Mouse (Mus musculus): ENCODE results near the gene Matk. TPM values are rescaled to one million over a fixed set of nuclear protein-coding genes. Genes with fewer than 3 reads are reported as not detected.

Gene Matk
- polyA plus RNA-seq, 1 experiment from 2014 or later, result 2.0 TPM

DNA sequence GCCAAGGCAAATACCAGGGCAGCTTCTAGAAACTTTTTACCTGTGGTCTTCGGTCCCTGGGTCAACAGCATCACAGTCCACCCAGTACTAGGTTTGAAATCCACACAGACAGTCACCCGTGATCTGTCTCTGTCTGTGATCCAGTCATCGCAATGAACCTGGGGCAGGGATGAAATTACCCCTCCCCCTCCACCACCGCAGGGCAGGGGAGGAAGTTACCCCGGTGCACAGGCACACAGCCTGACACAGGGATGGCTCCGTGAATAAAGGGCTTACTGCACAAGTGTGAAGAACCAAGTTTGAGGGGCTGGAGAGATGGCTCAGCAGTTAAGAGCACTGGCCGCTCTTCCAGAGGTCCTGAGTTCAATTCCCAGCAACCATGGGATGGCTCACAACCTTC is 51.0 kb downstream of the Matk start:
- Histone ChIP-seq H3K36me3 (ENCODE audit: control insufficient read depth, insufficient read depth, low read length) (peaks cover 22% of the 10 kb centered on the region), H3K4me1 (ENCODE audit: control insufficient read depth, insufficient read depth, low read length) (peaks cover 56% of the 10 kb centered on the region), H3K4me3 (ENCODE audit: low read length) (no peak overlapping the region), H3K27ac (ENCODE audit: low read length) (no peak overlapping the region; the same call in 1 of the 2 replicates), H3K9ac (ENCODE audit: low read depth, low read length) (peak overlapping the region; percentile 53; the same call in 1 of the 2 replicates), H3K9me3 (ENCODE audit: control insufficient read depth, low read length) (no peaks in the 10 kb centered on the region), H3K27me3 (replicated peaks; ENCODE audit: control insufficient read depth, insufficient read depth, low read length) (no peaks in the 10 kb centered on the region), H3K4me2 (ENCODE audit: low read depth, low read length) (no peak overlapping the region)
- no peak for ATAC-seq
- 75% methylated on average over 7 of the region's 7 CpGs for WGBS

DNA sequence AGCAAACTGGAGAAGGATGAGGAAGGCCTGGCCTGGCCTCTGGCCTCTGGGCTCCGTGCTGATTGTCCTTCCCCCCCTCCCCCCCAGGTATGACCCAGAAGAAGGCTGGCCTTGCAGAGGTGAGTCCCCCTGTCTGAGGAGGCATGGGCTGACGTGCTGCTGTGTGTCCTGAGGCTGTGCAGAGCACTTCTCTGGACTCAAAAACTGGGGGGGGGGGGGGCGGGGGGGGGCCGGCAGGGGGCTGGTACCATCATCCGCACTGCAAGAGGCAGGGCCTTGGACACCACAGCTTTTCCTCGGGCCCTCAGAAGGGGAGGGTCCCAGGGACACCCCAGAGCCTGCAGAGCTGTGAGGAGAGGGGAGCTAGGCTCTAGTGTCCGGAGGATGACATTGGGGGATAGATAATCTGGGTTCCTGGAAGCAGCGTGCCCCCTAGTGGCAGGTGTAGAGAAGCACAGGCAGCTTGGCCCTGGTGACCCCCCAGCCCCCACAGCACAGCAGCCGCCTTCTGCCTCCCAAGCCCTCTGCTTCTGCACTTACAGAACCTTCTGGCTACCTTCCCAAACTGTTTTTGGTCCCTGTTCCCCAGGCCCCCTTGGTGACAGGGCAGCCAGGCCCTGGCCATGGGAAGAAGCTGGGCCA is 52.0 kb downstream of the Matk start:
- Histone ChIP-seq H3K27me3 (replicated peaks; ENCODE audit: control insufficient read depth, insufficient read depth, low read length) (no peaks in the 10 kb centered on the region), H3K27ac (ENCODE audit: low read length) (no peak overlapping the region), H3K36me3 (ENCODE audit: control insufficient read depth, insufficient read depth, low read length) (peaks cover 23% of the 10 kb centered on the region), H3K4me1 (ENCODE audit: control insufficient read depth, insufficient read depth, low read length) (peaks cover 47% of the 10 kb centered on the region), H3K9me3 (ENCODE audit: control insufficient read depth, low read length) (no peaks in the 10 kb centered on the region), H3K4me3 (ENCODE audit: low read length) (no peak overlapping the region), H3K9ac (ENCODE audit: low read depth, low read length) (no peak overlapping the region), H3K4me2 (ENCODE audit: low read depth, low read length) (no peak overlapping the region)
- 21% methylated on average over 9 of the region's 9 CpGs for WGBS
- ATAC-seq, result peak; percentile 21; the same call in 1 of the 2 replicates

DNA sequence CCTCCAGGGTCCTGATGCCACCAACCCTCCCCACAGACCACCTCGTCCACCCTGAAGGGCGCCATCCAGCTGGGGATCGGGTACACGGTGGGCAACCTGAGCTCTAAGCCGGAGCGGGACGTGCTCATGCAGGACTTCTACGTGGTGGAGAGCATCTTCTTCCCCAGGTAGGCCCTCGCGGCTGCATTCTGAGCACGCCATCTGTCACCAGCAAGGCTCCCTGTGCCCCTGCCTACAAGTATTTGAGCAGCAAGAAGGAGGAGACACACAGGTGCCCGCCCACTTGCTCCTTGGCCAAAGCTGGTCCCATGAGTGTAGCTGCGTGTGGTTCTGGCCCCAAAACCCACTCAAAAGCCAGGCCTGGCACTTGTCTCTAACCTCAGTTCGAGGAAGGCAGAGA is 52.9 kb downstream of the Matk start:
- H3K27me3 ChIP-seq (replicated peaks; ENCODE audit: control insufficient read depth, insufficient read depth, low read length), result no peaks in the 10 kb centered on the region
- no peak overlapping the region for H3K9ac ChIP-seq (ENCODE audit: low read depth, low read length)
- H3K4me1 ChIP-seq (ENCODE audit: control insufficient read depth, insufficient read depth, low read length), result peaks cover 37% of the 10 kb centered on the region
- H3K36me3 ChIP-seq (ENCODE audit: control insufficient read depth, insufficient read depth, low read length), result peaks cover 23% of the 10 kb centered on the region
- H3K27ac ChIP-seq (ENCODE audit: low read length), result no peak overlapping the region
- H3K4me2 ChIP-seq (ENCODE audit: low read depth, low read length), result no peak overlapping the region
- H3K9me3 ChIP-seq (ENCODE audit: control insufficient read depth, low read length), result no peaks in the 10 kb centered on the region
- 94% methylated on average over 14 of the region's 14 CpGs for WGBS
- H3K4me3 ChIP-seq (ENCODE audit: low read length), result no peak overlapping the region
- no peak for ATAC-seq

DNA sequence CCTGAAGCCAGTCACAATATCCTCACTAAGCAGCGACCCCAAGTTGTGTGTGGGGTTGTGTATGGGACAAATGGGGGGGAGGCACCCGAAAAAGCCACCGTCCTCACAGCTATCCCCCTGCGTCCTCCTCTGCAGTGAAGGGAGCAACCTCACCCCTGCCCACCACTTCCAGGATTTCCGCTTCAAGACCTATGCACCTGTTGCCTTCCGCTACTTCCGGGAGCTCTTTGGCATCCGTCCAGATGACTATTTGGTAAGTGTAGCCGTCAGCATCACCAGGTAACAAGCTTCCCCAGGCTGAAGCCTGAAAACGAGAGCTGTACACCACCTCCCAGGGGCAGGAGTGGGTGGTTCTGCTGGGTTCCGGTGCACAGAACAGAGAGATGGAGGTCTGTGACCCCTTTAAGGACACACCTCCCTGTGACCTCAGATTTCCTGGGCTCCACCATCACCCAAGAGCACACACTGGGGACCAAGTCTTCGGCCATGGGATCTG is 53.5 kb downstream of the Matk start:
- Histone ChIP-seq H3K4me3 (ENCODE audit: low read length) (no peak overlapping the region), H3K27me3 (replicated peaks; ENCODE audit: control insufficient read depth, insufficient read depth, low read length) (no peaks in the 10 kb centered on the region), H3K36me3 (ENCODE audit: control insufficient read depth, insufficient read depth, low read length) (peaks cover 27% of the 10 kb centered on the region), H3K4me2 (ENCODE audit: low read depth, low read length) (no peak overlapping the region), H3K4me1 (ENCODE audit: control insufficient read depth, insufficient read depth, low read length) (peaks cover 33% of the 10 kb centered on the region), H3K9me3 (ENCODE audit: control insufficient read depth, low read length) (no peaks in the 10 kb centered on the region), H3K9ac (ENCODE audit: low read depth, low read length) (no peak overlapping the region), H3K27ac (ENCODE audit: low read length) (no peak overlapping the region)
- WGBS, result 91% methylated on average over 12 of the region's 12 CpGs
- no peak for ATAC-seq

DNA sequence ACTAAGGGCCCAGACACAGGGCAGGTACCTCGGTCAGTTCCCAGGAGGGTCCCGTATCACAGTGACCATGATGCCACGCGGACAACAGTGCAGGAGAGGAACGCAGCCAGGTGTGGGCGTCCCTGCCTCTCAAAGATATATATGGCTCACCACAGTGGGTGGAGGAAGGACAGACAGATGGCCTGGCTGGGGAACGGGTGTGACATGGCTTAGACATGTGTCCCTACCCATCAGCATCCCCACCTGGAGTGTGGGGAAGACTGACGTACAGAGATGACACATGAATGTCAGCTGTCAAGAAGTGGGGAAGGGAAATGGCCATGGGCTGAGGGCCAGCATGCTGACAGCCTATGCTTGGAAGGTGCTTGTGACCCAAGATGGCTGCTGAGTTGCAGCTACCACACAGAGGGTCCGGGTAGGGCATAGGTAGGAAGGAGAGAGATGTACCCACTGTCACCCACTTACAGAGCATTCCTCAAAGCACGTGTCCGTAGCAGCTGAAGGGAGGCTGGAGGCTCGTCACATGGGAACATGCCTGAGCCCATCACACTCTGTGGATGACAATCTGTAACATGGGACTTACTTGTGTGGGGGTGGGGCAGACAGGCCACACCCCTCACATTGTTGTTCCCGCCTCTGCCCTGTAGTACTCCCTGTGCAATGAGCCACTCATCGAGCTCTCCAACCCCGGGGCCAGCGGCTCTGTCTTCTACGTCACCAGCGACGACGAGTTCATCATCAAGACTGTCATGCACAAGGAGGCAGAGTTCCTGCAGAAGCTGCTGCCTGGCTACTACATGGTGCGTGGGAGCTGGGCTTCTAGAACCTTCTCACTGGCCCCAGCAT is 54.3 kb downstream of the Matk start:
- WGBS, result 92% methylated on average over 21 of the region's 21 CpGs
- H3K27me3 ChIP-seq (replicated peaks; ENCODE audit: control insufficient read depth, insufficient read depth, low read length), result no peaks in the 10 kb centered on the region
- H3K27ac ChIP-seq (ENCODE audit: low read length), result no peak overlapping the region
- no peak for ATAC-seq
- H3K36me3 ChIP-seq (ENCODE audit: control insufficient read depth, insufficient read depth, low read length), result peaks cover 30% of the 10 kb centered on the region
- H3K4me3 ChIP-seq (ENCODE audit: low read length), result no peak overlapping the region
- peaks cover 28% of the 10 kb centered on the region for H3K4me1 ChIP-seq (ENCODE audit: control insufficient read depth, insufficient read depth, low read length)
- no peak overlapping the region for H3K4me2 ChIP-seq (ENCODE audit: low read depth, low read length)
- no peaks in the 10 kb centered on the region for H3K9me3 ChIP-seq (ENCODE audit: control insufficient read depth, low read length)
- H3K9ac ChIP-seq (ENCODE audit: low read depth, low read length), result no peak overlapping the region

DNA sequence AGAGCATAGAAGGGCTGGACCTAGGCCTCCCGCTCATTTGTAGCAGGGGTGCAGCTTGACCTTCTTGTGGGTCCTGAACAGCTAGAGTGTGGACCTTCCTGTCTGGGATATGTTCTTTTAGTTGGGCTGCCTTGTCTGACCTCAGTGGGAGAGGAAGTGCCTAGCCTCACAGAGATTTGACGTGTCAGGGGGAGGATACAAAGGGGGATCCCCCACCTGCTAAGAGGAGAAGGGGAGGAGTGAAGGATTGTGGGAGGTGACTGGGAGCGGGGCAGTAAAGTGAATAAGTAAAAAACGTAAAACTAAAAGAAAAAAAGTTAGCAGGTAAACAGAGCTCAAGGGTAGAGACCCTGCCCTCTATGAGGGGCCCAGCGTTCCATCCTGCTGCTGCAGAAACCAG is 56.8 kb downstream of the Matk start:
- H3K36me3 ChIP-seq (ENCODE audit: control insufficient read depth, insufficient read depth, low read length), result peaks cover 39% of the 10 kb centered on the region
- H3K9me3 ChIP-seq (ENCODE audit: control insufficient read depth, low read length), result no peaks in the 10 kb centered on the region
- H3K9ac ChIP-seq (ENCODE audit: low read depth, low read length), result no peak overlapping the region
- no peak overlapping the region for H3K4me3 ChIP-seq (ENCODE audit: low read length)
- H3K27ac ChIP-seq (ENCODE audit: low read length), result no peak overlapping the region
- no peak overlapping the region for H3K4me2 ChIP-seq (ENCODE audit: low read depth, low read length)
- no peaks in the 10 kb centered on the region for H3K27me3 ChIP-seq (replicated peaks; ENCODE audit: control insufficient read depth, insufficient read depth, low read length)
- H3K4me1 ChIP-seq (ENCODE audit: control insufficient read depth, insufficient read depth, low read length), result peaks cover 5% of the 10 kb centered on the region; the same call in 1 of the 2 replicates
- WGBS, result 91% methylated on average over 5 of the region's 5 CpGs
- ATAC-seq, result no peak

Small RNAs within 50 kb of the gene (microRNA-seq; reads per million reads assigned to microRNA genes)
- 10.2 reads per million, percentile 22 among the genes with 10 or more reads in this experiment for gene Mir3057

Other genes starting within 250 kb of the Matk start
- gene Gng7, start 238.0 kb upstream of the Matk start, polyA plus RNA-seq (2015; fragmentation: Nextera tagmentation; extraction: Ambion mirVana), result 3.6 and 4.0 TPM in 2 replicates
- gene Diras1, start 227.3 kb upstream of the Matk start, polyA plus RNA-seq (2015; fragmentation: Nextera tagmentation; extraction: Ambion mirVana), result 0.61 and 0.92 TPM in 2 replicates
- gene Slc39a3, start 215.5 kb upstream of the Matk start, polyA plus RNA-seq (2015; fragmentation: Nextera tagmentation; extraction: Ambion mirVana), result 18.1 and 18.9 TPM in 2 replicates
- gene Sgta, start 192.8 kb upstream of the Matk start, polyA plus RNA-seq (2015; fragmentation: Nextera tagmentation; extraction: Ambion mirVana), result 204 TPM in 2 replicates
- 48.7 and 53.8 TPM in 2 replicates for gene Thop1, start 182.9 kb upstream of the Matk start, polyA plus RNA-seq (2015; fragmentation: Nextera tagmentation; extraction: Ambion mirVana)
- gene Creb3l3, start 154.1 kb upstream of the Matk start, polyA plus RNA-seq (2015; fragmentation: Nextera tagmentation; extraction: Ambion mirVana), result 123 and 180 TPM in 2 replicates
- gene Map2k2, start 147.0 kb upstream of the Matk start, polyA plus RNA-seq (2015; fragmentation: Nextera tagmentation; extraction: Ambion mirVana), result 214 and 225 TPM in 2 replicates
- 46.2 and 47.4 TPM in 2 replicates for gene Zbtb7a, start 117.7 kb upstream of the Matk start, polyA plus RNA-seq (2015; fragmentation: Nextera tagmentation; extraction: Ambion mirVana)
- 52.5 and 54.4 TPM in 2 replicates for gene Pias4, start 85.0 kb upstream of the Matk start, polyA plus RNA-seq (2015; fragmentation: Nextera tagmentation; extraction: Ambion mirVana)
- 526 and 531 TPM in 2 replicates for gene Eef2, start 76.3 kb upstream of the Matk start, polyA plus RNA-seq (2015; fragmentation: Nextera tagmentation; extraction: Ambion mirVana)
- 15.4 and 47.6 TPM in 2 replicates for gene Dapk3, start 69.9 kb upstream of the Matk start, polyA plus RNA-seq (2015; fragmentation: Nextera tagmentation; extraction: Ambion mirVana)
- gene 4930442H23Rik, start 69.1 kb upstream of the Matk start, polyA plus RNA-seq (2015; fragmentation: Nextera tagmentation; extraction: Ambion mirVana), result not detected in 2 replicates
- gene Nmrk2, start 50.9 kb upstream of the Matk start, polyA plus RNA-seq (2015; fragmentation: Nextera tagmentation; extraction: Ambion mirVana), result 0.17 TPM in 1 of 2 replicates, not detected in the other
- 1.4 and 1.5 TPM in 2 replicates for gene Atcay, start 22.1 kb upstream of the Matk start, polyA plus RNA-seq (2015; fragmentation: Nextera tagmentation; extraction: Ambion mirVana)
- gene Zfr2, start 19.8 kb upstream of the Matk start, polyA plus RNA-seq (2015; fragmentation: Nextera tagmentation; extraction: Ambion mirVana), result 7.1 and 8.0 TPM in 2 replicates
- gene Mrpl54, start 14.0 kb downstream of the Matk start, polyA plus RNA-seq (2015; fragmentation: Nextera tagmentation; extraction: Ambion mirVana), result 240 and 249 TPM in 2 replicates
- 72.2 and 83.1 TPM in 2 replicates for gene Apba3, start 14.0 kb downstream of the Matk start, polyA plus RNA-seq (2015; fragmentation: Nextera tagmentation; extraction: Ambion mirVana)
- 53.2 and 56.6 TPM in 2 replicates for gene Tjp3, start 38.6 kb downstream of the Matk start, polyA plus RNA-seq (2015; fragmentation: Nextera tagmentation; extraction: Ambion mirVana)
- 35.4 and 40.5 TPM in 2 replicates for gene Pip5k1c, start 40.0 kb downstream of the Matk start, polyA plus RNA-seq (2015; fragmentation: Nextera tagmentation; extraction: Ambion mirVana)
- 28.7 and 29.0 TPM in 2 replicates for gene Cactin, start 68.2 kb downstream of the Matk start, polyA plus RNA-seq (2015; fragmentation: Nextera tagmentation; extraction: Ambion mirVana)
- 21.2 and 21.3 TPM in 2 replicates for gene Tbxa2r, start 75.8 kb downstream of the Matk start, polyA plus RNA-seq (2015; fragmentation: Nextera tagmentation; extraction: Ambion mirVana)
- 0.06 and 0.12 TPM in 2 replicates for gene Gipc3, start 90.3 kb downstream of the Matk start, polyA plus RNA-seq (2015; fragmentation: Nextera tagmentation; extraction: Ambion mirVana)
- gene Hmg20b, start 97.5 kb downstream of the Matk start, polyA plus RNA-seq (2015; fragmentation: Nextera tagmentation; extraction: Ambion mirVana), result 69.0 and 71.4 TPM in 2 replicates
- gene Mfsd12, start 104.6 kb downstream of the Matk start, polyA plus RNA-seq (2015; fragmentation: Nextera tagmentation; extraction: Ambion mirVana), result 21.6 and 32.4 TPM in 2 replicates
- 1.4 and 2.7 TPM in 2 replicates for gene 4930404N11Rik, start 112.9 kb downstream of the Matk start, polyA plus RNA-seq (2015; fragmentation: Nextera tagmentation; extraction: Ambion mirVana)
- 73.2 and 78.7 TPM in 2 replicates for gene Fzr1, start 125.6 kb downstream of the Matk start, polyA plus RNA-seq (2015; fragmentation: Nextera tagmentation; extraction: Ambion mirVana)
- 102 and 109 TPM in 2 replicates for gene Dohh, start 131.5 kb downstream of the Matk start, polyA plus RNA-seq (2015; fragmentation: Nextera tagmentation; extraction: Ambion mirVana)
- gene Gm48551, start 131.5 kb downstream of the Matk start, polyA plus RNA-seq (2015; fragmentation: Nextera tagmentation; extraction: Ambion mirVana), result 2.9 and 3.7 TPM in 2 replicates
- 0.55 and 1.8 TPM in 2 replicates for gene Gm48552, start 136.1 kb downstream of the Matk start, polyA plus RNA-seq (2015; fragmentation: Nextera tagmentation; extraction: Ambion mirVana)
- 426 and 504 TPM in 2 replicates for gene Smim24, start 140.1 kb downstream of the Matk start, polyA plus RNA-seq (2015; fragmentation: Nextera tagmentation; extraction: Ambion mirVana)
- gene Nfic, start 202.7 kb downstream of the Matk start, polyA plus RNA-seq (2015; fragmentation: Nextera tagmentation; extraction: Ambion mirVana), result 49.8 and 55.8 TPM in 2 replicates
- 1.4 and 1.5 TPM in 2 replicates for gene Celf5, start 229.8 kb downstream of the Matk start, polyA plus RNA-seq (2015; fragmentation: Nextera tagmentation; extraction: Ambion mirVana)
- 126 and 137 TPM in 2 replicates for gene Ncln, start 243.5 kb downstream of the Matk start, polyA plus RNA-seq (2015; fragmentation: Nextera tagmentation; extraction: Ambion mirVana)
- gene S1pr4, start 247.2 kb downstream of the Matk start, polyA plus RNA-seq (2015; fragmentation: Nextera tagmentation; extraction: Ambion mirVana), result 0.86 and 0.99 TPM in 2 replicates

All from intestine, embryonic 16.5 days (tissue).